In genomic region chr9:77607295-77607694, GRCm38 (mm10) we compare ENCODE assay signal across 7 mouse cellular contexts. TPM values are rescaled to one million over a fixed set of nuclear protein-coding genes. Genes with fewer than 3 reads are reported as not detected.
"Had no signal": no experiment of that assay in that cellular context is flagged by ENCODE, and none has a peak within 500 bp of the region (broad histone marks: within the 10 kb centered on the region; RNA-seq: fewer than 3 reads in every experiment).

No protein-coding gene starts in this region.

- DNase-seq: lung, adult 18-20 months; right cerebral cortex, postnatal 25 days had no signal

- ATAC-seq: liver, embryonic 12.5 days; midbrain, embryonic 15.5 days had no signal

RNA-seq across cellular contexts. Expression of gene Klhl31, which starts 29.0 kb away (rescaled TPM):
- total RNA-seq: layer of hippocampus, adult 18-20 months; megakaryocyte, adult 5-6 weeks; neutrophil, adult 5-6 weeks had no signal
